18 mouse cellular contexts compared by ENCODE assay signal in genomic region chr14:25825880-25826626, GRCm38 (mm10).
"Had no signal": no experiment of that assay in that cellular context is flagged by ENCODE, and none has a peak within 500 bp of the region (broad histone marks: within the 10 kb centered on the region; RNA-seq: fewer than 3 reads in every experiment).

No protein-coding gene starts in this region.

- H3K9me3 ChIP-seq: limb, embryonic 15.5 days; liver, embryonic 13.5 days; lung, embryonic 15.5 days; neural tube, embryonic 15.5 days had no signal

- ATAC-seq: inflammation-experienced regulatory T-cells, adult 6 months; liver, postnatal 0 days had no signal

- DNase-seq: kidney, adult 8-10 months; kidney, postnatal 10 days; kidney, postnatal 4 days; liver, embryonic 13.5 days; liver, postnatal 0 days; lung, postnatal 14 days; midbrain, embryonic 14.5 days; right cerebral cortex, adult 18-20 months; right cerebral cortex, postnatal 25 days; thymus, adult 2 months; thymus, postnatal 25 days had no signal

- H3K27ac ChIP-seq: layer of hippocampus, adult 2 months; limb, embryonic 15.5 days; liver, embryonic 13.5 days; lung, embryonic 15.5 days; macrophage; neural tube, embryonic 15.5 days had no signal

- H3K4me1 ChIP-seq: limb, embryonic 15.5 days; liver, embryonic 13.5 days had no signal

- H3K27me3 ChIP-seq: limb, embryonic 15.5 days; lung, embryonic 15.5 days had no signal

- H3K9ac ChIP-seq: limb, embryonic 15.5 days; liver, embryonic 13.5 days; liver, postnatal 0 days; lung, embryonic 15.5 days; neural tube, embryonic 15.5 days had no signal

- H3K4me3 ChIP-seq: layer of hippocampus, adult 2 months; limb, embryonic 15.5 days; liver, embryonic 13.5 days; lung, embryonic 15.5 days; myocyte; neural tube, embryonic 15.5 days had no signal

- H3K36me3 ChIP-seq: limb, embryonic 15.5 days; liver, embryonic 13.5 days; lung, embryonic 15.5 days; neural tube, embryonic 15.5 days had no signal

- H3K4me2 ChIP-seq: limb, embryonic 15.5 days; liver, embryonic 13.5 days; lung, embryonic 15.5 days; neural tube, embryonic 15.5 days had no signal
